Mouse (Mus musculus) kidney, adult 11 months (tissue): ENCODE results near the gene Capns1.

Source experiments
- DNase-seq: peaks from one replicate; pipeline ENCODE4 v3.0.0; 2022

Gene Capns1

GRCm38 (mm10) chr7:30169583-30170282 lies 28.9 kb downstream of the Capns1 start, which contains the start of gene Zfp146:
TSS of gene Zfp146 (minus strand) at chr7:30169750.
- DNase-seq = peak; percentile 96

- no peak for DNase-seq
Measured at GRCm38 (mm10) chr7:30168914-30169582, 29.6 kb downstream of the Capns1 start.

GRCm38 (mm10) chr7:30164745-30165144 lies 33.9 kb downstream of the Capns1 start:
- DNase-seq = no peak

GRCm38 (mm10) chr7:30163113-30163512 lies 35.5 kb downstream of the Capns1 start:
- no peak for DNase-seq

GRCm38 (mm10) chr7:30155507-30155906 lies 43.1 kb downstream of the Capns1 start:
- no peak for DNase-seq

GRCm38 (mm10) chr7:30154040-30154439 lies 44.6 kb downstream of the Capns1 start:
- DNase-seq = no peak

GRCm38 (mm10) chr7:30147011-30147410 lies 51.6 kb downstream of the Capns1 start:
- DNase-seq = peak; percentile 59

- peak; percentile 29 for DNase-seq
Measured at GRCm38 (mm10) chr7:30143555-30144209, 54.9 kb downstream of the Capns1 start.

GRCm38 (mm10) chr7:30143170-30143554 lies 55.4 kb downstream of the Capns1 start:
- no peak for DNase-seq
